Mouse (Mus musculus) heart, adult 2 months (tissue): ENCODE results near the gene Tmem212.

Source experiments
- CTCF ChIP-seq: fragments of 200-600 bp; IDR thresholded peaks from 2 replicates; pipeline ENCODE4 v1.8.1; 2022; ENCODE audit warnings: antibody characterized with exemption, mild to moderate bottlenecking, moderate library complexity
- EP300 ChIP-seq: fragments of 200-500 bp; IDR thresholded peaks from 2 replicates; pipeline ENCODE4 v1.6.1; 2011; ENCODE audit warnings: low read depth, low read length, control low read depth; ENCODE audit not compliant: insufficient read depth
- POLR2A ChIP-seq: fragments of 200-500 bp; IDR thresholded peaks from 2 replicates; pipeline ENCODE4 v1.6.1; 2011; ENCODE audit warnings: mild to moderate bottlenecking, low read depth, low read length, control low read depth; ENCODE audit not compliant: insufficient read depth

GRCm38 (mm10) chr3:27861086-27861485, 35.1 kb downstream of the Tmem212 start:
- TF ChIP-seq EP300 (no peak), POLR2A (no peak), CTCF (no peak)
